Mouse (Mus musculus) embryonic facial prominence, embryonic 13.5 days (tissue): Measurements from ENCODE around the gene Olfr397. TPM values are rescaled to one million over a fixed set of nuclear protein-coding genes. Genes with fewer than 3 reads are reported as not detected.

Source experiments
- ATAC-seq: fragments of 200-750 bp; cut with Nextera tagmentation; 2 replicates; pipeline ENCODE4 v1.8.0; 2017; ENCODE audit warnings: low read depth; ENCODE audit not compliant: insufficient number of reproducible peaks, insufficient read depth, low FRiP score, low TSS enrichment
- H3K27ac ChIP-seq: fragments of 300-500 bp; sonication (generic); 2 replicates; pipeline ENCODE4 v1.5.1; 2015; ENCODE audit warnings: moderate library complexity, mild to moderate bottlenecking, inconsistent platforms
- H3K27me3 ChIP-seq: fragments of 300-500 bp; sonication (generic); 2 replicates; pipeline ENCODE4 v1.6.1; 2015; ENCODE audit warnings: mild to moderate bottlenecking, inconsistent platforms
- H3K36me3 ChIP-seq: fragments of 300-500 bp; sonication (generic); 2 replicates; pipeline ENCODE4 v1.6.1; 2015; ENCODE audit warnings: mild to moderate bottlenecking, inconsistent platforms
- H3K4me1 ChIP-seq: fragments of 300-500 bp; sonication (generic); 2 replicates; pipeline ENCODE4 v1.6.1; 2015; ENCODE audit warnings: inconsistent platforms
- H3K4me2 ChIP-seq: fragments of 300-500 bp; sonication (generic); 2 replicates; pipeline ENCODE4 v1.6.1; 2015; ENCODE audit warnings: moderate library complexity, mild to moderate bottlenecking, inconsistent platforms
- H3K4me3 ChIP-seq: fragments of 300-500 bp; sonication (generic); 2 replicates; pipeline ENCODE4 v1.5.1; 2015; ENCODE audit warnings: mild to moderate bottlenecking, inconsistent platforms
- H3K9ac ChIP-seq: fragments of 300-500 bp; sonication (generic); 2 replicates; pipeline ENCODE4 v1.6.1; 2015; ENCODE audit warnings: mild to moderate bottlenecking, inconsistent platforms
- H3K9me3 ChIP-seq: fragments of 300-500 bp; sonication (generic); 2 replicates; pipeline ENCODE4 v1.6.1; 2016; ENCODE audit warnings: inconsistent platforms
- WGBS: fragments of 180-500 bp; shearing (Covaris S2); methylation state at CpG from one replicate; pipeline ENCODE4 v1.1.7; 2015; ENCODE audit warnings: mixed read lengths; 5-methylcytosine and 5-hydroxymethylcytosine counted together
- polyA plus RNA-seq: library from polyadenylated mRNA; unstranded; fragments of >200 nt; fragmentation: Nextera tagmentation; extraction: Ambion mirVana; gene quantifications from 2 replicates; pipeline ENCODE4 v1.2.1, GENCODE M21; 2015

Gene Olfr397
- not detected in 2 replicates for polyA plus RNA-seq

DNA sequence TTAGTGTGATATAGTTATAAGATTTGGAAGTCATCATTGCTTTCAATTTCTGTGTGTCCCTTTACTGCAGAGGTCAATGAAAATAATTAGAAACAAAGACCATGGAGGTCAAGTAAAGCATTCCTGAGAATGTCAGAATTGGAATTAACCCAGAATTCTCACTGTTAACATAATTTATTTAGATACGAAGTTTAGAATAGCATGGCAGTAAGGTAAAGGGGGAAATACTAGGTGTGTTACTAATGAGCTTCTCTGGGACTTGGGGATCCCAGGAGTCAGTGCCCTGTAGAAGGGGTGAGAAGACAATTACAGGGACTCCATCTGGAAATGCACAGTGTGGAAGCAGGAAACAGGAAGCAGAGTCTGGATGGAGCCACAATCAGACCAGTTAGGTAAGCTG, at the start of gene Olfr397:
Gene Olfr397, plus strand, starts transcription at position 301 of the 400 bp plus-strand sequence.
- no peaks in the 10 kb centered on the region for H3K4me1 ChIP-seq
- no peak for ATAC-seq
- no peak within 1 kb of the TSS for H3K27ac ChIP-seq
- no peak within 1 kb of the TSS for H3K4me2 ChIP-seq
- no peaks in the 10 kb centered on the region for H3K36me3 ChIP-seq
- H3K27me3 ChIP-seq: no peaks in the 10 kb centered on the region
- peaks cover 2% of the 10 kb centered on the region; the same call in 1 of the 2 replicates for H3K9me3 ChIP-seq
- no peak within 1 kb of the TSS for H3K9ac ChIP-seq
- 70% methylated on average over 1 of the region's 1 CpGs for WGBS
- no peak within 1 kb of the TSS for H3K4me3 ChIP-seq

DNA sequence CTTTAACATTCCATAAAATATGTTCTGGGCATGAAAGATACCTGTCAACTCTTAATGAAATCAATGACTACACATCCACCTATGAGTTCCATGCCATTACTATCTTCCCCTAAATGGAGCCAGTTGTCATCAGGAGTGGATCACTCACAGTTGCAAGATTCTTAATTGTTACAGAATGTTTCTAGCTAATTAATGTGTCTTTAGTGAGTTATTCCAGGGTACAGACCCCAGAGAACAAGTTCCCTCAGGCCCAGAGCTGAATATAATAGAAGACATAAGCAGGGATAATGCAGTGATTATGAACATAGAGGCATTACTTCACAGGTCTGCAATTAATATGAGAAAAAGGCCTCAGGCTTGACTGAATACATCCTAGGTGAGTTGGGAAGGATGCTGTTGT, 24.2 kb upstream of the Olfr397 start, which contains the start of gene Olfr23:
Gene Olfr23, plus strand, starts transcription at position 301 of the 400 bp plus-strand sequence.
- Histone ChIP-seq H3K4me2 (no peak within 1 kb of the TSS), H3K4me3 (no peak within 1 kb of the TSS)
- ATAC-seq: no peak

DNA sequence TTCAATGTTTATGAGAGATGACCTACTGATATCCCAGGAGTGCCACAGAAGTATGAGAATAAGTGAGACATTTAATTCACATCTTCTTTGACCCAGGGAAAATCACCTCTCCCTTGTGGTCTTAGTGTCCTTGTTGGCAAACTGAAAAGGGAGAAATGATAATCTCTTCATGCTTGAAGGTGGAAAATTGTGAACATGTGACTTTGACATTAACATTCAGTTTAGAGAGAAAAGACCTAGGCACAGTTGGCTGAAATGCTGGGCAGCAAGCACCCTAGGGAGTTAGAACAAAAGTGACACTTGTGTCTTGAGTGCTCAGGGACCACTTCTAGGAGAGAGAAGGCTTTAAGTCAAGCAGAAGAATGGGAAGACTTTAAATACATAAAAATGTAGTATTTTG, 29.7 kb downstream of the Olfr397 start, which contains the start of gene Olfr398:
Gene Olfr398, minus strand, starts transcription at position 101 of the 400 bp plus-strand sequence.
- no peak for ATAC-seq
- Histone ChIP-seq H3K4me1 (no peaks in the 10 kb centered on the region), H3K9me3 (peaks cover 22% of the 10 kb centered on the region), H3K9ac (no peak within 1 kb of the TSS), H3K4me2 (no peak within 1 kb of the TSS), H3K4me3 (no peak within 1 kb of the TSS), H3K36me3 (no peaks in the 10 kb centered on the region), H3K27ac (no peak within 1 kb of the TSS), H3K27me3 (no peaks in the 10 kb centered on the region)

More for the DNA sequence above, 24.2 kb upstream of the Olfr397 start, which contains the start of gene Olfr23:
- H3K27me3 ChIP-seq: no peaks in the 10 kb centered on the region
- no peaks in the 10 kb centered on the region for H3K9me3 ChIP-seq
- no peak within 1 kb of the TSS for H3K27ac ChIP-seq
- no peaks in the 10 kb centered on the region for H3K4me1 ChIP-seq
- H3K36me3 ChIP-seq: no peaks in the 10 kb centered on the region
- no peak within 1 kb of the TSS for H3K9ac ChIP-seq

DNA sequence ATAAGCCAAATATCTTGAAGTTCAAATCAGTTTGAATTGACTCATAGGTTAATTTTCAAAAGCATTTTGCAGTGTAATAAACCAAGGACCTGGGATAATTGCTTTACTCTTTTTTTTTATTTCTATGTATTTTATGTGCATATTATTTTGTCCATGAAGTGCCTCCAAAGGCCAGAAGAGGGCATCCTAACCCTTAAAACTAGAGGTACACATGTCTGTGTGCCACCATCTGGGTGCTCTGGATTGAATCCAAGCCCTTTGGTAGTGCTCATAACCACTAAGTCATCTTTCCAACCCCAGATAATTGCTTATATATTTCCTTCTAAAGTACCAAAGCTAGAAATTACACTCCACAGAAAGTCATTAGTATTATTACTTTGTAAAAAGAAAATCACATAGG, 32.5 kb downstream of the Olfr397 start:
- H3K9ac ChIP-seq: no peak overlapping the region
- H3K4me3 ChIP-seq: no peak overlapping the region
- no peak for ATAC-seq
- H3K4me2 ChIP-seq: no peak overlapping the region
- no peaks in the 10 kb centered on the region for H3K4me1 ChIP-seq
- H3K27me3 ChIP-seq: no peaks in the 10 kb centered on the region
- H3K27ac ChIP-seq: no peak overlapping the region
- peaks cover 14% of the 10 kb centered on the region for H3K9me3 ChIP-seq
- H3K36me3 ChIP-seq: no peaks in the 10 kb centered on the region

Other genes with a start within 250 kb of the Olfr397 start
- gene Olfr389, start 180.1 kb upstream of the Olfr397 start, polyA plus RNA-seq: not detected in 2 replicates
- gene Olfr390, start 177.9 kb upstream of the Olfr397 start, polyA plus RNA-seq: not detected in 2 replicates
- gene Olfr391-ps, start 157.8 kb upstream of the Olfr397 start, polyA plus RNA-seq: not detected in 2 replicates
- gene Olfr392, start 143.8 kb upstream of the Olfr397 start, polyA plus RNA-seq: not detected in 2 replicates
- not detected in 2 replicates for gene Olfr393, start 109.4 kb upstream of the Olfr397 start, polyA plus RNA-seq
- gene Olfr394, start 70.0 kb upstream of the Olfr397 start, polyA plus RNA-seq: not detected in 2 replicates
- not detected in 2 replicates for gene Olfr395, start 51.5 kb upstream of the Olfr397 start, polyA plus RNA-seq
- gene Olfr23, start 24.1 kb upstream of the Olfr397 start, polyA plus RNA-seq: 0.14 TPM in 1 of 2 replicates, not detected in the other
- gene Olfr398, start 29.6 kb downstream of the Olfr397 start, polyA plus RNA-seq: not detected in 2 replicates
- not detected in 2 replicates for gene Olfr139, start 95.7 kb downstream of the Olfr397 start, polyA plus RNA-seq
- 0.15 TPM in 1 of 2 replicates, not detected in the other for gene Olfr399, start 95.8 kb downstream of the Olfr397 start, polyA plus RNA-seq
- not detected in 2 replicates for gene Zfp616, start 109.1 kb downstream of the Olfr397 start, polyA plus RNA-seq
- not detected in 2 replicates for gene Olfr401, start 152.9 kb downstream of the Olfr397 start, polyA plus RNA-seq
- not detected in 2 replicates for gene Olfr402, start 192.7 kb downstream of the Olfr397 start, polyA plus RNA-seq
- gene Olfr403, start 225.4 kb downstream of the Olfr397 start, polyA plus RNA-seq: not detected in 2 replicates